1 mouse cellular context compared by ENCODE assay signal in the genomic region with DNA sequence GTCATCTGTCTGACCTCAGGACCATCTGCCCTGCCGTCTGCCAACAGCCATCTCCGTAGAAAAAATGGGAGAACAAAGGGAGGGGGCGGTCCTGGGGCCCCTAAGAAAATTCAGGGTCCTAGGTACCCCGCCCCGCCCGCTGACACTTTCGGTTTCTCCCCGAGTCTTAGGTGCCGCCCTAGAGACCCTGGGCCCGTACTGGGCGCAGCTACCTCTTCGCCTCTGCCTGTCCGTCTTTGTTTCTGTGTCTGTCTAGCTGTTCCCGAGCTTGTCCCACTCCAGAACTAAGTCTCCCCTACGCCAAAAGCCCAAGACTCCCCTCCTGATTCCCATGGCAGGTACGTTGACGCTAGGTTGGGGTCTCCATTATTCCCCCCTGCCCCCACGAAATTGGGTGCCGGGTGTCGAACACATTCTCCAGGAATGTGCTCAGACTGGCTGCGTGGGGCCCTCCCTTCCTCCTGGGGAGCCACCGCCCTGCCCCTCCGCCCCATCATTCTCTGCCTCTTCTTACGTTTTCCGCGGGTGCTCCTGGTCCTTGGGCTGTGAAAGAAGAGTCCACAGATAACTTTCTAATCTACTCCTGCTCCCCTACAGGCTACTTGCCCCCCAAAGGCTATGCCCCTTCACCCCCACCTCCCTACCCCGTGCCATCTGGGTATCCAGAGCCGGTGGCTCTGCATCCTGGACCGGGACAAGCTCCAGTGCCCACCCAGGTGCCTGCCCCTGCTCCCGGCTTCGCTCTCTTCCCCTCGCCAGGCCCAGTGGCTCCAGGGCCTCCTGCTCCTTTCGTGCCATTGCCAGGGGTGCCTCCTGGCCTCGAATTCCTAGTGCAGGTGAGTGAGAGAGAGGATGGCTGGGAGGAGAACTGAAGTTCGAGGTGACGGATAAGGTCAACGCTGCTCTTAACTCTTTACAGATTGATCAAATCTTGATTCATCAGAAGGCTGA.
A peak's percentile ranks its signal among the peaks of the same experiment; 100 is the strongest.
TF ChIP-seq lines count a peak whose summit lies in the region.

No protein-coding gene starts in this region.

TF ChIP-seq in CH12.LX, 34 proteins besides CTCF, POLR2A, EP300 and RAD21:
- TF ChIP-seq IRF4 (IDR thresholded peaks at IDR 0.05; ENCODE audit: low read depth, low read length), result no peak
- no peak for TF ChIP-seq MXI1 (IDR thresholded peaks at IDR 0.05; ENCODE audit: low read depth, low read length)
- no peak for TF ChIP-seq JUN (IDR thresholded peaks at IDR 0.05; ENCODE audit: insufficient read depth, low read depth, low read length)
- no peak for TF ChIP-seq POLR2AphosphoS2 (IDR thresholded peaks at IDR 0.05; ENCODE audit: low read depth, low read length)
- no peak for TF ChIP-seq ZMIZ1 (IDR thresholded peaks at IDR 0.05; ENCODE audit: low read depth, low read length)
- peak; percentile 67 for TF ChIP-seq ZNF384 (IDR thresholded peaks at IDR 0.05; ENCODE audit: low read depth, low read length)
